In genomic region chr2:173582903-173583302, GRCm38 (mm10) we compare ENCODE assay signal across 31 mouse cellular contexts. TPM values are rescaled to one million over a fixed set of nuclear protein-coding genes. Genes with fewer than 3 reads are reported as not detected.
DNase-seq lines count a peak whose midpoint lies in the region; ATAC-seq and TF ChIP-seq lines count a peak whose summit lies in the region.
"Had no signal": no experiment of that assay in that cellular context is flagged by ENCODE, and none has a peak within 500 bp of the region (broad histone marks: within the 10 kb centered on the region; RNA-seq: fewer than 3 reads in every experiment).

No protein-coding gene starts in this region.

- intact Hi-C loops in heart, postnatal 36 days (cut with DNase I), result loop anchor here (10.0 kb wide), 2 partner anchors 492 to 1092 kb away; partner anchors contain the start of gene Stx16

- no peaks in the 10 kb centered on the region for H3K36me3 ChIP-seq in liver, embryonic 13.5 days
- H3K36me3 ChIP-seq: embryonic facial prominence, embryonic 12.5 days had no signal

- peak; percentile 25 for DNase-seq in c-Kit-negative CD71-positive TER-119-positive erythroid progenitor cells, embryonic 14.5 days (ENCODE audit: low read depth, low spot score)
- DNase-seq in liver, embryonic 13.5 days, result peak; percentile 37
- DNase-seq in lung, adult 2 months, result no peak
- no peak for DNase-seq in heart, postnatal 36 days
- no peak for DNase-seq in left cerebral cortex, adult 8-10 months (ENCODE audit: low spot score in 2 of 2)
- DNase-seq: cerebellum, adult 11-12 months had no signal

- ATAC-seq in erythroblast, adult 5-6 weeks (replicated peaks; ENCODE audit: low FRiP score, poor library complexity, severe bottlenecking), result peak; percentile 60
- ATAC-seq in liver, embryonic 13.5 days (ENCODE audit: low read depth), result peak; percentile 87
- peak; percentile 50 for ATAC-seq in megakaryocyte-erythroid progenitor cell, adult 5-6 weeks (replicated peaks; ENCODE audit: low FRiP score, low TSS enrichment, poor library complexity, severe bottlenecking)
- ATAC-seq: activated CD4-positive, CD25-positive, alpha-beta regulatory T cell, adult 4 months; forebrain, embryonic 14.5 days; inflammation-experienced regulatory T-cells, adult 6 months; lung, postnatal 0 days had no signal

- no peak for TF ChIP-seq POLR2A in lung, adult 2 months (IDR thresholded peaks at IDR 0.05; ENCODE audit: borderline replicate concordance, extremely low read depth, low read depth, low read length)

- H3K9ac ChIP-seq in liver, embryonic 13.5 days, result 0 out of 2 replicates have a peak overlapping the region, but pooled peaks have one; percentile 0
- H3K9ac ChIP-seq: embryonic facial prominence, embryonic 12.5 days; heart, embryonic 13.5 days; hindbrain, embryonic 13.5 days; limb, embryonic 15.5 days had no signal

- no peak for TF ChIP-seq CTCF in lung, adult 2 months (IDR thresholded peaks at IDR 0.05; ENCODE audit: insufficient read depth, low read length)

- H3K27ac ChIP-seq in liver, embryonic 13.5 days, result no peak overlapping the region
- H3K27ac ChIP-seq: embryonic facial prominence, embryonic 12.5 days; heart, embryonic 13.5 days; hindbrain, embryonic 13.5 days; left cerebral cortex, adult 2 months; limb, embryonic 15.5 days; macrophage had no signal

- peak overlapping the region; percentile 7; the same call in 1 of the 2 replicates for H3K4me2 ChIP-seq in liver, embryonic 13.5 days
- H3K4me2 ChIP-seq: embryonic facial prominence, embryonic 12.5 days; heart, embryonic 13.5 days; hindbrain, embryonic 13.5 days; limb, embryonic 15.5 days; midbrain, embryonic 11.5 days had no signal

- peaks cover 87% of the 10 kb centered on the region for H3K27me3 ChIP-seq in liver, embryonic 13.5 days

- WGBS in liver, embryonic 13.5 days (ENCODE audit: insufficient replicate concordance), result 55% methylated on average over 3 of the region's 3 CpGs
- 94% methylated on average over 3 of the region's 3 CpGs for WGBS in lung, adult 2 months

- peaks cover 51% of the 10 kb centered on the region for H3K4me1 ChIP-seq in liver, embryonic 13.5 days (replicated peaks)
- no peaks in the 10 kb centered on the region for H3K4me1 ChIP-seq in lung, adult 2 months (ENCODE audit: control insufficient read depth, insufficient read depth, low read length)

- no peak overlapping the region for H3K4me3 ChIP-seq in liver, embryonic 13.5 days (replicated peaks)
- no peak overlapping the region for H3K4me3 ChIP-seq in lung, adult 2 months (replicated peaks; ENCODE audit: extremely low read depth, low read depth, low read length)
- H3K4me3 ChIP-seq: embryonic facial prominence, embryonic 12.5 days; erythroblast, embryonic 14.5 days; heart, embryonic 13.5 days; hindbrain, embryonic 13.5 days; left cerebral cortex, adult 2 months; limb, embryonic 15.5 days had no signal

- H3K9me3 ChIP-seq in liver, embryonic 13.5 days (replicated peaks), result no peaks in the 10 kb centered on the region
- H3K9me3 ChIP-seq: embryonic facial prominence, embryonic 12.5 days; heart, embryonic 13.5 days; hindbrain, embryonic 13.5 days; limb, embryonic 15.5 days had no signal

RNA-seq across cellular contexts. Expression of gene Ankrd60, which starts 4.7 kb away (rescaled TPM):
- total RNA-seq in erythroblast, adult 5-6 weeks (2015; ENCODE audit: low replicate concordance), result not detected in 2 replicates
- not detected in 2 replicates for total RNA-seq in erythroblast, adult 5-6 weeks (2017; ENCODE audit: low replicate concordance)
- not detected in 2 replicates for polyA plus RNA-seq in liver, embryonic 13.5 days (2015; fragmentation: Nextera tagmentation; extraction: Ambion mirVana)
- not detected in 2 replicates for total RNA-seq in megakaryocyte-erythroid progenitor cell, adult 5-6 weeks (2014; fragmentation: Nextera tagmentation)
- total RNA-seq in megakaryocyte-erythroid progenitor cell, adult 5-6 weeks (2017), result not detected in 2 replicates
- polyA plus RNA-seq in lung, adult 2 months (2012; rRNA removed), result not detected in 2 replicates
- not detected for total RNA-seq in heart, postnatal 36 days (2021)
- not detected for total RNA-seq in left cerebral cortex, adult 8-10 months (2022)
- total RNA-seq: adrenal gland, postnatal 10 days; gastrocnemius, postnatal 10 days; granulocyte monocyte progenitor cell, adult 5-6 weeks; heart, postnatal 25 days; layer of hippocampus, postnatal 10 days; left cerebral cortex, adult 2 months; left cerebral cortex, postnatal 4 days; midbrain, postnatal 0 days had no signal
- polyA plus RNA-seq: activated CD4-positive, CD25-positive, alpha-beta regulatory T cell, adult 4 months; brain, embryonic 14.5 days; C2C12; embryonic facial prominence, embryonic 12.5 days; erythroblast, embryonic 14.5 days; forebrain, embryonic 14.5 days; frontal cortex, adult 2 months; heart, embryonic 13.5 days; hindbrain, embryonic 13.5 days; inflammation-experienced regulatory T-cells, adult 6 months; limb, embryonic 15.5 days; lung, postnatal 0 days; macrophage; midbrain, embryonic 11.5 days; midbrain, postnatal 0 days; neural tube, embryonic 14.5 days had no signal

Comparison
In these comparisons a context has a peak if more than half of its experiments do, and no peak if none do; other contexts are left out.
1. DNase-seq: peak in c-Kit-negative CD71-positive TER-119-positive erythroid progenitor cells, embryonic 14.5 days (single experiment) and liver, embryonic 13.5 days (single experiment); none in lung, adult 2 months (single experiment), heart, postnatal 36 days (0 of 2) and left cerebral cortex, adult 8-10 months (0 of 2).
2. Peak in every context shown above with its lines, with median percentiles within 50 percentile points of each other: ATAC-seq.